Mouse (Mus musculus): ENCODE results near the gene Ccdc9b. TPM values are rescaled to one million over a fixed set of nuclear protein-coding genes. Genes with fewer than 3 reads are reported as not detected.

Gene Ccdc9b
- polyA plus RNA-seq, 1 experiment from 2014 or later: 1.2 TPM

DNA sequence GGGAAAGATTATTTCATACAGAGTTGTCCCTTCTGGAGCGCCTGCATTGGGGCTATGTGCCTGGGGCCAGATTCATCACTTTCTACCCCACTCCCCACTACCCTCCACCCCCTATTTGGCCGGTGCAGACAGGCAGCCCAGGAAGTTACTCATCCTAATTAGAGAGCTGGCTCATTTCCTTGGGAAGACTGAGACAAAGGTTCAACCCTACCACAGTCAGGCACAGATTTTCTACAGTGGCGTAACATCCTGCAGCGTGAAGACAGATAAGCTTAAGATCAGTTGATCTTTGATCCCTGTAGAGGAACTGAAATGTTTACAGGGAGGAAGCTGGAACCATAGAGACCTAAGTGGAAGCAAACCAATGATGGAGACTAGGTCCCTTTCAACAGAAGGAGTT, 19.8 kb upstream of the Ccdc9b start:
- 0 out of 2 replicates have a peak, but pooled peaks cover 3% of the 10 kb centered on the region for H3K27me3 ChIP-seq (replicated peaks; ENCODE audit: control insufficient read depth, insufficient read depth, low read length)
- H3K36me3 ChIP-seq (ENCODE audit: control insufficient read depth, insufficient read depth, low read length): no peaks in the 10 kb centered on the region
- ATAC-seq (replicated peaks; ENCODE audit: low FRiP score, low TSS enrichment, low read depth) (no peak), DNase-seq (ENCODE audit: low spot score) (no peak)
- no peak overlapping the region for H3K9ac ChIP-seq (ENCODE audit: low read length)
- no peak overlapping the region for H3K4me2 ChIP-seq (ENCODE audit: low read length)
- H3K27ac ChIP-seq (ENCODE audit: low read depth): no peak overlapping the region
- H3K4me3 ChIP-seq (ENCODE audit: low read depth, low read length): no peak overlapping the region
- no peaks in the 10 kb centered on the region for H3K9me3 ChIP-seq (ENCODE audit: control insufficient read depth, low read length)
- 61% methylated on average over 4 of the region's 4 CpGs for WGBS
- no peaks in the 10 kb centered on the region for H3K4me1 ChIP-seq (replicated peaks; ENCODE audit: control insufficient read depth, insufficient read depth, low read length)

GRCm38 (mm10) chr2:118781115-118781514, 18.7 kb upstream of the Ccdc9b start:
- Histone ChIP-seq H3K27me3 (replicated peaks; ENCODE audit: control insufficient read depth, insufficient read depth, low read length) (0 out of 2 replicates have a peak, but pooled peaks cover 3% of the 10 kb centered on the region), H3K4me1 (replicated peaks; ENCODE audit: control insufficient read depth, insufficient read depth, low read length) (no peaks in the 10 kb centered on the region), H3K4me2 (ENCODE audit: low read length) (no peak overlapping the region), H3K27ac (ENCODE audit: low read depth) (no peak overlapping the region), H3K4me3 (ENCODE audit: low read depth, low read length) (no peak overlapping the region), H3K9me3 (ENCODE audit: control insufficient read depth, low read length) (no peaks in the 10 kb centered on the region), H3K36me3 (ENCODE audit: control insufficient read depth, insufficient read depth, low read length) (no peaks in the 10 kb centered on the region), H3K9ac (ENCODE audit: low read length) (no peak overlapping the region)
- ATAC-seq (replicated peaks; ENCODE audit: low FRiP score, low TSS enrichment, low read depth) (no peak), DNase-seq (ENCODE audit: low spot score) (no peak)
- 28% methylated on average over 1 of the region's 1 CpGs for WGBS

DNA sequence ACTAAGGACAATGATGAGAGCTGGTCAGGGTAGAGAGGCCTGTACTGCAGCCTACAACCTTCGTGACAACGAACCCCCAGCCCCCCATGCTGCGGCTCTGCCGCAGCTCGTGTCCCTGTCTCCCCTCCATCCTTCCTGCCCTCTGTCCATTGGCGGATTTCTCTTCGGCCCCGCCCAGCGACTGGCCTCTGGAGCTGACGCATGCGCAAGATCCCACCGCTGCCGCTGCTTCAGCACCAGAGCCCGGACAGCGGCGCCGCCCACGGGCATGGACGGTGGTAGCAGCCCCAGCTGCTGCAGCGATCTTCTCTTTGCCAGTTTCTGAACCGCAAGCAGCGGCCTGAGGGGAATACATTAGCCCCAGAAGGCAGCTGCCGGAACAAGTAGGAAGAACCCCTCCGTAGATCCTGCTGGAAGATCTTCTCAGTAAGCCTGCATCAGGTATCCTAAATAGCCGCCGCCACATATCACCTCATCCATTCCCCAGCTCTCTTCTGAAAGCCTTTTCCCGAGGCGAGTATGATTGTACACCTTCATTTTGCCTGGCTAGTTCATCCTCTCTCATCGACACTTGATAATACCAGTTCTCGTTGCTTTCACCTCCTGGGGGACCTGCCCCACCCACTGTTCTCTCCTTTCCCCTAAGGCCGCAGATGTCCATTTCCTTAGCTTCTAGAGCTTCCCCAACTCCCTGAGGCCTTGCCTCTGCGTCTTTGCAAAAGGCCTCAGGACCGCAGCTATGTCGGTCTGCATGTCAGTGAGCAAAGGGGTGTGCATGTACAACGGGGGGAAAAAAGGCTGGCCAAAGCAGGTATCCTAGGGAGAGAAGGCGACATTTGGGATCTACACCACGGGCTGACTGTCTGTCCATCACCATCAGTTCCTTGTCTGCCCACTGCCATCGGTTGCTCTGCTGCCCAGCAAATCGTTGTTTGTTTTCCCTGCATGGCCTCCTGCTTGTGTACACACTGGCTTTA, 17.3 kb upstream of the Ccdc9b start, which contains the start of gene Disp2:
Gene Disp2 (plus strand): TSS at position 216 of the 977 bp plus-strand sequence.
- WGBS: 11% methylated on average over 39 of the region's 39 CpGs
- H3K27me3 ChIP-seq (replicated peaks; ENCODE audit: control insufficient read depth, insufficient read depth, low read length): 0 out of 2 replicates have a peak, but pooled peaks cover 3% of the 10 kb centered on the region
- 0 out of 2 replicates have a peak within 1 kb of the TSS, but pooled peaks have one; percentile 17 for H3K9ac ChIP-seq (ENCODE audit: low read length)
- peak; percentile 88 for ATAC-seq (replicated peaks; ENCODE audit: low FRiP score, low TSS enrichment, low read depth)
- no peak within 1 kb of the TSS for H3K27ac ChIP-seq (ENCODE audit: low read depth)
- no peaks in the 10 kb centered on the region for H3K36me3 ChIP-seq (ENCODE audit: control insufficient read depth, insufficient read depth, low read length)
- no peaks in the 10 kb centered on the region for H3K9me3 ChIP-seq (ENCODE audit: control insufficient read depth, low read length)
- DNase-seq (ENCODE audit: low spot score): peak; percentile 96
- H3K4me3 ChIP-seq (ENCODE audit: low read depth, low read length): peak within 1 kb of the TSS; percentile 30
- H3K4me1 ChIP-seq (replicated peaks; ENCODE audit: control insufficient read depth, insufficient read depth, low read length): no peaks in the 10 kb centered on the region
- H3K4me2 ChIP-seq (ENCODE audit: low read length): peak within 1 kb of the TSS; percentile 58

DNA sequence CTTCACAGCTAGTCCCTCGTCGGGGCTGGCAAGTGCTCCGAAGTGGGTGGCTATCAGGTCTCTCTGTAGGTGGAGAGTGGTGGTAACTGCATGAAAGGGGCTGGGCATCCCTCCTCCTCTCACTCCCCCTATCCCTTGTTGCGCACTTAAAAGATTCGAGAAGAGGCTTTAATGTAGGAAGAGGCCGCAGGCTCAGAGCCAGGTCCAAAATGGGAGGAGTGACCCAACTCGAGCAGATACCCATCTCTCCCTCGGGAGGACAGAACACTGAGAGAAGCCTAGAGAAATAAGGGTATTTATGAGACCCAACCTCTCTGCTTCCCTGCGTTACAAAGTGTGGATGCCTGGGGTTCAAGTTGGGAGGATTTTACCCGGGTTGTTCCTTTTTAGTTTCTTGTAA, 16.6 kb upstream of the Ccdc9b start:
- H3K4me2 ChIP-seq (ENCODE audit: low read length): peak overlapping the region; percentile 58
- ATAC-seq (replicated peaks; ENCODE audit: low FRiP score, low TSS enrichment, low read depth) (peak; percentile 17; the same call in 1 of the 2 replicates), DNase-seq (ENCODE audit: low spot score) (no peak)
- no peaks in the 10 kb centered on the region for H3K36me3 ChIP-seq (ENCODE audit: control insufficient read depth, insufficient read depth, low read length)
- H3K9ac ChIP-seq (ENCODE audit: low read length): 0 out of 2 replicates have a peak overlapping the region, but pooled peaks have one; percentile 17
- H3K27ac ChIP-seq (ENCODE audit: low read depth): no peak overlapping the region
- no peaks in the 10 kb centered on the region for H3K4me1 ChIP-seq (replicated peaks; ENCODE audit: control insufficient read depth, insufficient read depth, low read length)
- no peaks in the 10 kb centered on the region for H3K9me3 ChIP-seq (ENCODE audit: control insufficient read depth, low read length)
- H3K4me3 ChIP-seq (ENCODE audit: low read depth, low read length): peak overlapping the region; percentile 30
- WGBS: 14% methylated on average over 10 of the region's 10 CpGs
- no peaks in the 10 kb centered on the region for H3K27me3 ChIP-seq (replicated peaks; ENCODE audit: control insufficient read depth, insufficient read depth, low read length)

- H3K4me1 ChIP-seq (replicated peaks; ENCODE audit: control insufficient read depth, insufficient read depth, low read length): no peaks in the 10 kb centered on the region
- DNase-seq (ENCODE audit: low spot score): no peak
- WGBS: 72% methylated on average over 4 of the region's 4 CpGs
- no peak overlapping the region for H3K4me2 ChIP-seq (ENCODE audit: low read length)
- H3K36me3 ChIP-seq (ENCODE audit: control insufficient read depth, insufficient read depth, low read length): no peaks in the 10 kb centered on the region
- no peak overlapping the region for H3K27ac ChIP-seq (ENCODE audit: low read depth)
- H3K27me3 ChIP-seq (replicated peaks; ENCODE audit: control insufficient read depth, insufficient read depth, low read length): no peaks in the 10 kb centered on the region
- no peak overlapping the region for H3K4me3 ChIP-seq (ENCODE audit: low read depth, low read length)
- no peak for ATAC-seq (replicated peaks; ENCODE audit: low FRiP score, low TSS enrichment, low read depth)
- H3K9ac ChIP-seq (ENCODE audit: low read length): no peak overlapping the region
- no peaks in the 10 kb centered on the region for H3K9me3 ChIP-seq (ENCODE audit: control insufficient read depth, low read length)
Measured at GRCm38 (mm10) chr2:118778418-118778817, 16.0 kb upstream of the Ccdc9b start.

DNA sequence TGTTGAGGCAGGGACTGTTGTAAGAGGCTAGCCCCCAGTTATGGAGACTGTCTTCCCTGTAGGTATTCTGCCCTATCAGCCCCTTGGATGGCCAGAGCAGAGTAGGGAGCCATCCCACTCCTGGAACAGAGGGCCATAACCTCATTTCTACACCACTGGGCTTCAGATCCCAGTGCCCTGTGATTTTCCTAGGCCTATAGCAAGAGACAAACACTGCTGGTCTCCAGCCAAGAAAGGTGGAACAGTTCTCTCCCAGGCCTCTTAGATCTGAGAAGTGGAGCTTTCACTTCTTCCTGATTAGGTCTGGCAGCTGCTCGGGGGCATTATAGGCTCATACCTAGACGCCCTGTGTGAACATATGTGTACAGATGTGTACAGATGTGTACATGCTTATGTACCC, 13.8 kb upstream of the Ccdc9b start:
- Histone ChIP-seq H3K9ac (ENCODE audit: low read length) (no peak overlapping the region), H3K27me3 (replicated peaks; ENCODE audit: control insufficient read depth, insufficient read depth, low read length) (no peaks in the 10 kb centered on the region), H3K27ac (ENCODE audit: low read depth) (no peak overlapping the region), H3K36me3 (ENCODE audit: control insufficient read depth, insufficient read depth, low read length) (no peaks in the 10 kb centered on the region), H3K4me1 (replicated peaks; ENCODE audit: control insufficient read depth, insufficient read depth, low read length) (no peaks in the 10 kb centered on the region), H3K4me2 (ENCODE audit: low read length) (no peak overlapping the region), H3K4me3 (ENCODE audit: low read depth, low read length) (no peak overlapping the region), H3K9me3 (ENCODE audit: control insufficient read depth, low read length) (no peaks in the 10 kb centered on the region)
- ATAC-seq (replicated peaks; ENCODE audit: low FRiP score, low TSS enrichment, low read depth) (no peak), DNase-seq (ENCODE audit: low spot score) (no peak)
- 68% methylated on average over 2 of the region's 2 CpGs for WGBS

DNA sequence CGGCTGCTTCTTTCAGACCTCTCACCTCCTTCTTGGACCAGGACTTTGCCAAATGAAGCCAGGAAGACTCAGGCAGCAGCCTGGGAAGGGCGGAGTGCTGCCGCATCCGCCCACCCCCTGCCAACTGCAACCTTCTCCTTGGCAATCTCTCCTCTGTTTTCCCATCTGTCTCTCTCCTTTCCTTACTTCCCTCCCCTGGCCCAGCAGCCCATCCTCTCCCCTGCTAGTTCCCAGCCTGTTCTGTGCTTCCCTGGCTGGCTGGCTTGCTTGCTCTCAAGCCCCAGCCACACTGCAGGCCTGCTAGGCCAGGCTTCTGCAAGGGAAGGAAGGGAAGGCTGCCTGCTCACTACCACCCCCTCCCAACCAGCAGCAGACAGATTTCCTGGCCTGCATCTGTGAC, 13.4 kb upstream of the Ccdc9b start:
- H3K4me1 ChIP-seq (replicated peaks; ENCODE audit: control insufficient read depth, insufficient read depth, low read length): no peaks in the 10 kb centered on the region
- no peak overlapping the region for H3K9ac ChIP-seq (ENCODE audit: low read length)
- no peaks in the 10 kb centered on the region for H3K27me3 ChIP-seq (replicated peaks; ENCODE audit: control insufficient read depth, insufficient read depth, low read length)
- H3K9me3 ChIP-seq (ENCODE audit: control insufficient read depth, low read length): no peaks in the 10 kb centered on the region
- WGBS: 65% methylated on average over 4 of the region's 4 CpGs
- no peak for DNase-seq (ENCODE audit: low spot score)
- H3K27ac ChIP-seq (ENCODE audit: low read depth): no peak overlapping the region
- H3K4me3 ChIP-seq (ENCODE audit: low read depth, low read length): no peak overlapping the region
- no peak for ATAC-seq (replicated peaks; ENCODE audit: low FRiP score, low TSS enrichment, low read depth)
- no peaks in the 10 kb centered on the region for H3K36me3 ChIP-seq (ENCODE audit: control insufficient read depth, insufficient read depth, low read length)
- no peak overlapping the region for H3K4me2 ChIP-seq (ENCODE audit: low read length)

- Histone ChIP-seq H3K4me3 (ENCODE audit: low read depth, low read length) (no peak overlapping the region), H3K36me3 (ENCODE audit: control insufficient read depth, insufficient read depth, low read length) (no peaks in the 10 kb centered on the region), H3K9ac (ENCODE audit: low read length) (no peak overlapping the region), H3K9me3 (ENCODE audit: control insufficient read depth, low read length) (no peaks in the 10 kb centered on the region), H3K27me3 (replicated peaks; ENCODE audit: control insufficient read depth, insufficient read depth, low read length) (no peaks in the 10 kb centered on the region), H3K4me1 (replicated peaks; ENCODE audit: control insufficient read depth, insufficient read depth, low read length) (no peaks in the 10 kb centered on the region), H3K27ac (ENCODE audit: low read depth) (no peak overlapping the region), H3K4me2 (ENCODE audit: low read length) (no peak overlapping the region)
- DNase-seq (ENCODE audit: low spot score) (no peak), ATAC-seq (replicated peaks; ENCODE audit: low FRiP score, low TSS enrichment, low read depth) (no peak)
- 50% methylated on average over 1 of the region's 1 CpGs for WGBS
Measured at GRCm38 (mm10) chr2:118775396-118775795, 12.9 kb upstream of the Ccdc9b start.
